Mouse (Mus musculus): ENCODE measurements around the gene Tbcb.

DNA sequence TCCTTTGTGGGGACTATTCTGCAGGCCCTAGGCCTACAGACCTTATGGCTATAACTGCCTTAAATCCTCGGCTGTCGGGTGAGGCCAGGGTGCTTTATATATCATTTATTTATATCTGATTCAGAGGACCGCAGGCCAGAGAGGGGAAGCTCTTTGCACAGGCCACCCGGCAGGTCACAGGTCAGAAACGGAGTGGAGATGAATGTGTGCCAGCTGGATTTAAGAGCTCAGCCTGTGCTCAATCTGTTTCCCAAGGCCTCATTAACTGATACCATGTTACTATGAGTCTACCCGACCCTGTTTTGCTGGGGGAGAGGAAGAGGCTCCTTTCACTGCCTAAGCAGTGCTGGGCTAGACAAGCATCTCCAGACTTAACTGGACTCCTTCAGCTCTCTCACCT, 42.3 kb upstream of the Tbcb start:
- no peak for TF ChIP-seq POLR2A (IDR thresholded peaks at IDR 0.05; ENCODE audit: borderline replicate concordance, control insufficient read depth, low read depth, low read length)
- no peak for TF ChIP-seq CTCF (IDR thresholded peaks at IDR 0.05; ENCODE audit: control insufficient read depth, insufficient read depth, low read length)
